In genomic region chr2:57243987-57244386, GRCm38 (mm10) we compare ENCODE assay signal across 20 mouse cellular contexts. TPM values are rescaled to one million over a fixed set of nuclear protein-coding genes. Genes with fewer than 3 reads are reported as not detected.
DNase-seq lines count a peak whose midpoint lies in the region; ATAC-seq and TF ChIP-seq lines count a peak whose summit lies in the region.
"Had no signal": no experiment of that assay in that cellular context is flagged by ENCODE, and none has a peak within 500 bp of the region (broad histone marks: within the 10 kb centered on the region; RNA-seq: fewer than 3 reads in every experiment).

No protein-coding gene starts in this region.

- no peak overlapping the region for H3K4me3 ChIP-seq in midbrain, embryonic 11.5 days (ENCODE audit: low read depth, low read length)
- H3K4me3 ChIP-seq in midbrain, embryonic 14.5 days (replicated peaks; ENCODE audit: low read depth, low read length) = no peak overlapping the region
- no peak overlapping the region for H3K4me3 ChIP-seq in ES-E14 (ENCODE audit: insufficient read depth in 1 of 2, low read depth in 1 of 2, low read length in 2 of 2, poor library complexity in 1 of 2, severe bottlenecking in 1 of 2)
- H3K4me3 ChIP-seq: embryonic facial prominence, embryonic 10.5 days; embryonic facial prominence, embryonic 12.5 days; forebrain, embryonic 13.5 days; forebrain, embryonic 15.5 days had no signal

- H3K27me3 ChIP-seq in midbrain, embryonic 11.5 days (ENCODE audit: control insufficient read depth, insufficient read depth, low read length) = no peaks in the 10 kb centered on the region
- H3K27me3 ChIP-seq in midbrain, embryonic 14.5 days (ENCODE audit: control insufficient read depth, insufficient read depth, low read length) = peaks cover 7% of the 10 kb centered on the region
- H3K27me3 ChIP-seq: embryonic facial prominence, embryonic 12.5 days; forebrain, embryonic 13.5 days; forebrain, embryonic 15.5 days had no signal

- H3K4me1 ChIP-seq in midbrain, embryonic 11.5 days (ENCODE audit: control insufficient read depth, insufficient read depth, low read length) = no peaks in the 10 kb centered on the region
- 0 out of 2 replicates have a peak, but pooled peaks cover 2% of the 10 kb centered on the region for H3K4me1 ChIP-seq in midbrain, embryonic 14.5 days (ENCODE audit: control insufficient read depth, insufficient read depth, low read length)
- peaks cover 3 to 8% of the 10 kb centered on the region in 2 experiments; a peak in 3 of 4 replicates for H3K4me1 ChIP-seq in ES-E14 (ENCODE audit: control insufficient read depth in 2 of 2, insufficient read depth in 2 of 2, low read length in 2 of 2, poor library complexity in 1 of 2)
- H3K4me1 ChIP-seq: embryonic facial prominence, embryonic 12.5 days; forebrain, embryonic 15.5 days had no signal

- in situ Hi-C loops in ES-E14 (cut with MboI; ENCODE audit: low sequenced_read_pairs in 2 of 2, unreplicated experiment in 2 of 2) = no loop called here

- H3K9ac ChIP-seq in midbrain, embryonic 11.5 days (ENCODE audit: low read length) = no peak overlapping the region
- H3K9ac ChIP-seq in midbrain, embryonic 14.5 days (replicated peaks; ENCODE audit: low read length) = no peak overlapping the region
- H3K9ac ChIP-seq in ES-E14 (ENCODE audit: insufficient read depth, low read depth, low read length, poor library complexity, severe bottlenecking) = no peak overlapping the region
- H3K9ac ChIP-seq: embryonic facial prominence, embryonic 12.5 days; forebrain, embryonic 13.5 days; forebrain, embryonic 15.5 days; forebrain, postnatal 0 days had no signal

- H3K36me3 ChIP-seq in midbrain, embryonic 11.5 days (ENCODE audit: control insufficient read depth, insufficient read depth, low read length) = no peaks in the 10 kb centered on the region
- no peaks in the 10 kb centered on the region for H3K36me3 ChIP-seq in midbrain, embryonic 14.5 days (ENCODE audit: control insufficient read depth, insufficient read depth, low read length)
- no peaks in the 10 kb centered on the region for H3K36me3 ChIP-seq in ES-E14 (ENCODE audit: control insufficient read depth, insufficient read depth, low read length, poor library complexity, severe bottlenecking)
- H3K36me3 ChIP-seq: embryonic facial prominence, embryonic 10.5 days; embryonic facial prominence, embryonic 12.5 days; forebrain, embryonic 15.5 days had no signal

- peak; percentile 23 for DNase-seq in midbrain, embryonic 11.5 days (ENCODE audit: low spot score, missing footprints)
- DNase-seq in midbrain, embryonic 14.5 days = no peak
- DNase-seq in ES-E14 (ENCODE audit: low read depth, low spot score) (peak; percentile 53), ZHBTc4 (ENCODE audit: low read depth, low spot score) (peak; percentile 84)
- no peak for DNase-seq in adrenal gland, adult 18-20 months (ENCODE audit: low spot score in 2 of 2)
- DNase-seq in gastrocnemius, postnatal 25 days = no peak
- DNase-seq in spleen, postnatal 36 days (ENCODE audit: low spot score in 2 of 2) = no peak
- DNase-seq: adrenal gland, adult 8-10 months; adrenal gland, postnatal 14 days; adrenal gland, postnatal 36 days; cerebellum, adult 11-12 months; cerebellum, adult 2 months; cerebellum, adult 9-10 months; cerebellum, postnatal 10 days; cerebellum, postnatal 25 days; forebrain, postnatal 0 days had no signal

- no peak overlapping the region for H3K4me2 ChIP-seq in midbrain, embryonic 11.5 days
- no peak overlapping the region for H3K4me2 ChIP-seq in midbrain, embryonic 14.5 days (ENCODE audit: low read length)
- H3K4me2 ChIP-seq: embryonic facial prominence, embryonic 12.5 days; forebrain, embryonic 13.5 days; forebrain, embryonic 15.5 days had no signal

- H3K27ac ChIP-seq in midbrain, embryonic 11.5 days (ENCODE audit: low read depth, low read length) = no peak overlapping the region
- no peak overlapping the region for H3K27ac ChIP-seq in midbrain, embryonic 14.5 days (replicated peaks; ENCODE audit: low read depth, low read length)
- H3K27ac ChIP-seq in ES-E14 (ENCODE audit: insufficient read depth, low read depth, low read length, poor library complexity, severe bottlenecking) = no peak overlapping the region
- H3K27ac ChIP-seq: embryonic facial prominence, embryonic 10.5 days; embryonic facial prominence, embryonic 12.5 days; forebrain, embryonic 13.5 days; forebrain, embryonic 15.5 days had no signal

- 63% methylated on average over 5 of the region's 5 CpGs for WGBS in midbrain, embryonic 11.5 days
- 53% methylated on average over 5 of the region's 5 CpGs for WGBS in midbrain, embryonic 14.5 days

- no peaks in the 10 kb centered on the region for H3K9me3 ChIP-seq in midbrain, embryonic 11.5 days (ENCODE audit: control insufficient read depth, low read length)
- no peaks in the 10 kb centered on the region for H3K9me3 ChIP-seq in midbrain, embryonic 14.5 days (ENCODE audit: control insufficient read depth, low read length)
- no peaks in the 10 kb centered on the region for H3K9me3 ChIP-seq in ES-E14 (ENCODE audit: control insufficient read depth, insufficient read depth, low read depth, low read length)
- H3K9me3 ChIP-seq: embryonic facial prominence, embryonic 10.5 days; embryonic facial prominence, embryonic 12.5 days; forebrain, embryonic 13.5 days; forebrain, embryonic 15.5 days had no signal

- ATAC-seq in midbrain, embryonic 11.5 days (ENCODE audit: low FRiP score) = no peak
- no peak for ATAC-seq in midbrain, embryonic 14.5 days (ENCODE audit: low FRiP score, low TSS enrichment)
- ATAC-seq: forebrain, embryonic 13.5 days; forebrain, embryonic 15.5 days; forebrain, postnatal 0 days had no signal

TF ChIP-seq in ES-E14, 5 proteins besides CTCF, POLR2A, EP300 and RAD21:
- peak; percentile 62; the same call in 1 of the 2 replicates for TF ChIP-seq ZNF384 (IDR thresholded peaks at IDR 0.05; ENCODE audit: low read depth, low read length)
- TF ChIP-seq CHD2 (IDR thresholded peaks at IDR 0.05; ENCODE audit: low read depth, low read length) = no peak

RNA-seq across cellular contexts. Expression of gene Gpd2, which starts 6.6 kb away (rescaled TPM):
- polyA plus RNA-seq in midbrain, embryonic 11.5 days (2014; fragmentation: Nextera tagmentation; extraction: Ambion mirVana) = 14.6 and 15.8 TPM in 2 replicates
- polyA plus RNA-seq in midbrain, embryonic 14.5 days (2014; fragmentation: Nextera tagmentation; extraction: Ambion mirVana) = 12.1 and 13.7 TPM in 2 replicates
- 56.2 and 71.4 TPM in 2 replicates for total RNA-seq in ES-E14 (2012; rRNA removed)
- 100 to 1,000 TPM; 114 to 270 TPM for total RNA-seq in adrenal gland, adult 18-20 months (2021)
- total RNA-seq in gastrocnemius, postnatal 25 days (2021) = 100 to 1,000 TPM; 193 to 197 TPM

Comparison
In these comparisons a context has a peak if more than half of its experiments do, and no peak if none do; other contexts are left out.
1. DNase-seq: peak in midbrain, embryonic 11.5 days (single experiment), ES-E14 (single experiment) and ZHBTc4 (single experiment); none in midbrain, embryonic 14.5 days (single experiment), adrenal gland, adult 18-20 months (0 of 2), gastrocnemius, postnatal 25 days (single experiment) and spleen, postnatal 36 days (0 of 2).